Mouse (Mus musculus) limb, embryonic 12.5 days (tissue): ENCODE results near the gene Aldh1b1. TPM values are rescaled to one million over a fixed set of nuclear protein-coding genes. Genes with fewer than 3 reads are reported as not detected.
A peak's percentile ranks its signal among the peaks of the same experiment; 100 is the strongest.

Source experiments
- ATAC-seq: fragments of 200-750 bp; cut with Nextera tagmentation; 2 replicates; pipeline ENCODE4 v1.8.0; 2017; ENCODE audit warnings: low read depth, moderate TSS enrichment; ENCODE audit not compliant: insufficient number of reproducible peaks, insufficient read depth, low FRiP score, low TSS enrichment
- H3K27ac ChIP-seq: fragments of 300-500 bp; sonication (generic); 2 replicates; pipeline ENCODE4 v1.5.1; 2016; ENCODE audit warnings: mild to moderate bottlenecking, moderate library complexity
- H3K27me3 ChIP-seq: fragments of 300-500 bp; sonication (generic); 2 replicates; pipeline ENCODE4 v1.6.1; 2016; ENCODE audit warnings: mild to moderate bottlenecking, moderate library complexity
- H3K36me3 ChIP-seq: fragments of 300-500 bp; sonication (generic); 2 replicates; pipeline ENCODE4 v1.6.1; 2016; ENCODE audit warnings: mild to moderate bottlenecking, moderate library complexity
- H3K4me1 ChIP-seq: fragments of 300-500 bp; sonication (generic); replicated peaks from 2 replicates; pipeline ENCODE4 v1.6.1; 2016
- H3K4me2 ChIP-seq: fragments of 300-500 bp; sonication (generic); 2 replicates; pipeline ENCODE4 v1.6.1; 2016; ENCODE audit warnings: mild to moderate bottlenecking, moderate library complexity
- H3K4me3 ChIP-seq: fragments of 300-500 bp; sonication (generic); replicated peaks from 2 replicates; pipeline ENCODE4 v1.5.1; 2016; ENCODE audit warnings: mild to moderate bottlenecking
- H3K9ac ChIP-seq: fragments of 300-500 bp; sonication (generic); replicated peaks from 2 replicates; pipeline ENCODE4 v1.6.1; 2016; ENCODE audit warnings: mild to moderate bottlenecking, moderate library complexity
- H3K9me3 ChIP-seq: fragments of 300-500 bp; sonication (generic); 2 replicates; pipeline ENCODE4 v1.6.1; 2016; ENCODE audit warnings: mild to moderate bottlenecking, moderate library complexity
- WGBS: fragments of 180-500 bp; shearing (Covaris S2); methylation state at CpG from one replicate; pipeline ENCODE4 v1.1.7; 2016; 5-methylcytosine and 5-hydroxymethylcytosine counted together
- polyA plus RNA-seq: library from polyadenylated mRNA; unstranded; fragments of >200 nt; fragmentation: Nextera tagmentation; extraction: Ambion mirVana; gene quantifications from 2 replicates; pipeline ENCODE4 v1.2.1, GENCODE M21; 2016

The Aldh1b1 gene
- polyA plus RNA-seq, 1 experiment from 2014 or later: 1.3 TPM

DNA sequence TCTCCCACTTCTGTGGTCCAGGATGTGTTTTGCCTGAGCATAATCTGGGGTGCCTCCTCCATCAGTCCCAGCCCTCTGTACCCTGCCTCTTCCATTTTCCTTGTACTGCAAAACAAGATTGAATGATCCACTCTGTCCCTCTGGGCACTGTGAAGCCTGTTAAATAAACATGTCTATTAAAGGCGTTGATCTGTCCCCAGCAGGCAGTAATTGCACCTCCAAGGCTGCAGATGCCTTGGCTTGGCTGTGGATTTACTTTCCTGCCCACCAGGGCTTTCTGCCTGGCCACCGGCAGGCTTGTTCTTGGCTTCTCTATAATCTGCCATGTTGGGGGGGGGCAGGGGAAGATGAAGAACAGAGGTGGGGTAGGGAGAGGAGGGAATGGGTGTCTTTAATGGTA is 12.9 kb upstream of the Aldh1b1 start:
- ATAC-seq: no peak
- 15% methylated on average over 2 of the region's 2 CpGs for WGBS
- no peak overlapping the region for H3K4me3 ChIP-seq
- no peak overlapping the region for H3K9ac ChIP-seq
- peaks cover 43% of the 10 kb centered on the region for H3K27me3 ChIP-seq
- H3K4me2 ChIP-seq: no peak overlapping the region
- no peaks in the 10 kb centered on the region for H3K36me3 ChIP-seq
- no peak overlapping the region for H3K27ac ChIP-seq
- H3K9me3 ChIP-seq: no peaks in the 10 kb centered on the region
- H3K4me1 ChIP-seq: peaks cover 3% of the 10 kb centered on the region; the same call in 1 of the 2 replicates

GRCm38 (mm10) chr4:45786674-45787073 is 12.1 kb upstream of the Aldh1b1 start:
- 58% methylated on average over 4 of the region's 4 CpGs for WGBS
- ATAC-seq: no peak

DNA sequence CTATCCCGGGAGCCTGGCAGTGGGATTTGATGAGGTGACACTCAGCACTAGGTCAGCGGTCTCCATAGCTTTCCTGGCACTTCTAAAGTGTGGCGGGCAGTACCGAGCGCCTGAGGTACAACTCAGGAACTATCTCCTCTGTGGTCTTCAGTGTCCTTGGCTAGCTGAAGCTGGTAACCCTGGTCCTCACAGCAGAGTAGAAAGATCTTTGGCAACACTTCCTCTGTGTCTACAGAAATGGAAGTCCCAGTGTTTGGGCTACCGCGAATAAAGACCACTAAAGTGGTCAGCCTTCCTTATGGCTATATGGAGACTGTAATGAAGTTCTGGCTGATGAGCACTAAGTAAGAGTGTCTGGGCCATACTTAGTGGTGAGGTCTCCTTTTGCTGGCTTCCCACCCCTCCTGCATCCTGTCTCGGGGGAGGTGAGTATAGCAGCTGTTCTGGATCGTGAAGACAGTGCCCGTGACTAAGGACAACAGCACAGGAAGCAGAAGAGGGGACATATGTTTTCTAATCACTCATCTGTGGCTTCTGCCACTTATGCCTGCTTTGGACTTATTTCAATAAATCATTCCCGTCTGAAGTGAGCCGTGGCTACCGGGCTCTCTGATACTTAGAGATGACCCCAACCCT is 10.3 kb upstream of the Aldh1b1 start:
- peaks cover 3% of the 10 kb centered on the region; the same call in 1 of the 2 replicates for H3K4me1 ChIP-seq
- no peak overlapping the region for H3K27ac ChIP-seq
- ATAC-seq: no peak
- no peaks in the 10 kb centered on the region for H3K9me3 ChIP-seq
- peaks cover 51% of the 10 kb centered on the region for H3K27me3 ChIP-seq
- H3K36me3 ChIP-seq: no peaks in the 10 kb centered on the region
- WGBS: 84% methylated on average over 13 of the region's 13 CpGs
- H3K4me3 ChIP-seq: no peak overlapping the region
- H3K9ac ChIP-seq: no peak overlapping the region
- no peak overlapping the region for H3K4me2 ChIP-seq

More at GRCm38 (mm10) chr4:45786674-45787073, 12.1 kb upstream of the Aldh1b1 start:
- Histone ChIP-seq H3K27me3 (peaks cover 43% of the 10 kb centered on the region), H3K36me3 (no peaks in the 10 kb centered on the region), H3K4me2 (no peak overlapping the region), H3K9me3 (no peaks in the 10 kb centered on the region), H3K4me1 (peaks cover 3% of the 10 kb centered on the region; the same call in 1 of the 2 replicates), H3K27ac (no peak overlapping the region), H3K4me3 (no peak overlapping the region), H3K9ac (no peak overlapping the region)

DNA sequence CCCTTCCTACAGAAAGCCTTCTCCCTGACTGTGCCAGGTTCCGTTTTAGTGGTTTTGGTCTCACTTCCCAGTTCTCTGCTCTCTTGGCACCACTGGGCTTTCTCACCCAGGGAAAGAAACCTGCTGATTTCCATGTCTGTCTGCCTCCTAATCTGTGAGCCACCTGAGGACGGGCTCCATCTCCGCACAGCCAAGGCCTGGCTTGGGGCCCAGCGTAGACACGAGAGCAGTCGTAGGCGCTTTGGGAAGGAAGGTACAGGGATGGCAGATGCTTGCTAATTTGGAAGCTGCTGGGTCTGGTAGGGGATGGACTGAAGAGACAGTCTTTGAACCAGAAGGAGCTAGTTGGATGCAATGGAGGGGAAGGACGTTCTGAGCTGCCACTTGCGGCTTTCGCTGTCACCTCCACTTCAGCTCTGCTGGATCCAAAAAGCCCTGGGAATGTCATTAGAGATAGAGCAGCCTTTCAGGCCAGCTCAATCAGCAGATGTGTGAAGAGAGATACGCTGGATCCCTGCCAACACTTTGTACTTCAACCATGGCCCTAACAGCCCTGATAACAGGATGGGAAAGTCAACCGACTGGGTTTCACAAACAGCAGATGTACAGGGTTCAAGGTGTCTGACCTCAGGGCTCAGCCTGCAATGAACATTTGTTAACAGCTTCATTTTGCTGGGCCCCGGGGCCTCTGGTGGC is 9.4 kb upstream of the Aldh1b1 start:
- 64% methylated on average over 13 of the region's 13 CpGs for WGBS

DNA sequence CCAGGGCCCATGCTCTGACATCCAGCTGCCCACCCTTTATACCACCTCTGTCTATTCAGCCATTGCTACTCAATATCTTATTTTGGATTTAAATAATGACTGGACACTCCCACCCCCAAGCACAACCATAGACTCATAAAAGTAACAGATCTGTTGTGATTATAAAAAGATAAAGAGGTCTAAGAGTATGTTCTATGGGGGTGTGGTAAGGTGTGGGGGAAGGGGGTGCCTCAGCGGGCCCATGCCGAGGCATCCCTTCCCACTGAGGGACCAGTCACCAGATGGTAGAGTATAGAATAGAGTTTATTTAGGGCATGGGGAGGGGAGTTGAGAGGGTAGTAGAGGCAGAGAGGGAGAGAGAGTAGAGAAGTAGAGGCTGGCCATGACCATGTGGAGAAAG is 8.8 kb upstream of the Aldh1b1 start:
- H3K4me3 ChIP-seq: no peak overlapping the region
- no peaks in the 10 kb centered on the region for H3K36me3 ChIP-seq
- ATAC-seq: no peak
- H3K4me2 ChIP-seq: no peak overlapping the region
- H3K4me1 ChIP-seq: peaks cover 3% of the 10 kb centered on the region; the same call in 1 of the 2 replicates
- no peak overlapping the region for H3K9ac ChIP-seq
- no peaks in the 10 kb centered on the region for H3K9me3 ChIP-seq
- H3K27me3 ChIP-seq: peaks cover 54% of the 10 kb centered on the region
- 88% methylated on average over 2 of the region's 2 CpGs for WGBS
- H3K27ac ChIP-seq: no peak overlapping the region

More for the DNA sequence above, 9.4 kb upstream of the Aldh1b1 start:
- Histone ChIP-seq H3K4me1 (peaks cover 3% of the 10 kb centered on the region; the same call in 1 of the 2 replicates), H3K27ac (no peak overlapping the region), H3K36me3 (no peaks in the 10 kb centered on the region), H3K27me3 (peaks cover 57% of the 10 kb centered on the region), H3K4me3 (no peak overlapping the region), H3K9ac (no peak overlapping the region), H3K4me2 (no peak overlapping the region), H3K9me3 (no peaks in the 10 kb centered on the region)
- no peak for ATAC-seq

DNA sequence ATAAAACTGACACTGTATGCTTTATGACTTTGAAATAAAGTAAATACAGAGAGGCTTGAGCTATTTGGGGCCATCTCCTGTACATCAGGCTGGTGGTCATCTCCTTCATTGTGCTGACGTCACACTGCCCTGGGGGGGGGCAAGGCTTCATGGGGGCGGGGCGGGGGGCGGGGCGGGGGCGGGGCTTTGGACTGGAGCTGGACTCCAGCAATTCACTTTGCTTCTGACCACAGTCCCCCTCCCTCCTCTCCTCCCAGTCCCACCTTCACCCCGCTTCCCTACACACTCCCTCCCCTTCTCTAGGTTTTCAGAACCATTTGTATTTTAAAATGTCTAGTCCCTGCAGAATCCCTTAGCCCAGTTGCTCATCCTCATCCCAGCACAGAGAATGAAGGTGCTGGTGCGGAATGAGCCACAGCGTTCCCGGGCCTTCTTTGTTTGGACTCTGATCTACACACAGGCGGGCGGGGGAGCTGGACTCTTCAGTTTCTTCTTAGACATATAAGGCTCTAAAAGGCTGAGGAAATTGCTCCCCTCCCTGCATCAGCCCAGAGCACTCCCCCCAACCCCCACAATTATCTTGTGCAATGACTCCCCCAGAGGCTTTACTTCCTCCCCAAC is 3.5 kb upstream of the Aldh1b1 start:
- no peaks in the 10 kb centered on the region for H3K36me3 ChIP-seq
- peaks cover 24% of the 10 kb centered on the region for H3K4me1 ChIP-seq
- 9% methylated on average over 12 of the region's 12 CpGs for WGBS
- no peak for ATAC-seq
- H3K9ac ChIP-seq: peak overlapping the region; percentile 34
- H3K9me3 ChIP-seq: no peaks in the 10 kb centered on the region
- H3K27ac ChIP-seq: no peak overlapping the region
- H3K4me2 ChIP-seq: peak overlapping the region; percentile 51
- peaks cover 37% of the 10 kb centered on the region for H3K27me3 ChIP-seq
- peak overlapping the region; percentile 20 for H3K4me3 ChIP-seq

DNA sequence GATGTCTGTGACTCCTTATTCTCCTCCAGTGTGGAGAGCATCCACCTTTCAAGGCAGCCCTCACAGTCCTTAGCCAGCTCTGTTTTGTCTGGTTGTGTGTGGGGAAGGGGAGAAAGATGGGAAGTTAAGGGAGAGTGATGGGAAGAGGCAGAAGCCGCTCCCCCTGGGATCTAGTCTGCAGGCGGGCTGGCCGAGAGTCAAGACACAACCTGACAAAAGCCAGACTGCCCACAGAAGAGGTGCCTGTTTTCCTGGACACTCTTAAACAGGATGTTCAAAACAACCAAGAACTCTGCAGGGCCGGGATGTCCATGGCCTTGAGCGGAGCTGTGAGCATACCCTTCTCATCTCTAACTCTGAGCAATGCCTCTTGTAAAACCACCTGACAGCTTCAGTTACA is 2.1 kb upstream of the Aldh1b1 start:
- no peak for ATAC-seq
- no peaks in the 10 kb centered on the region for H3K36me3 ChIP-seq
- 45% methylated on average over 5 of the region's 5 CpGs for WGBS
- H3K4me2 ChIP-seq: no peak overlapping the region
- H3K27ac ChIP-seq: no peak overlapping the region
- H3K9me3 ChIP-seq: no peaks in the 10 kb centered on the region
- H3K27me3 ChIP-seq: peaks cover 37% of the 10 kb centered on the region
- H3K4me3 ChIP-seq: no peak overlapping the region
- no peak overlapping the region for H3K9ac ChIP-seq
- peaks cover 24% of the 10 kb centered on the region for H3K4me1 ChIP-seq

DNA sequence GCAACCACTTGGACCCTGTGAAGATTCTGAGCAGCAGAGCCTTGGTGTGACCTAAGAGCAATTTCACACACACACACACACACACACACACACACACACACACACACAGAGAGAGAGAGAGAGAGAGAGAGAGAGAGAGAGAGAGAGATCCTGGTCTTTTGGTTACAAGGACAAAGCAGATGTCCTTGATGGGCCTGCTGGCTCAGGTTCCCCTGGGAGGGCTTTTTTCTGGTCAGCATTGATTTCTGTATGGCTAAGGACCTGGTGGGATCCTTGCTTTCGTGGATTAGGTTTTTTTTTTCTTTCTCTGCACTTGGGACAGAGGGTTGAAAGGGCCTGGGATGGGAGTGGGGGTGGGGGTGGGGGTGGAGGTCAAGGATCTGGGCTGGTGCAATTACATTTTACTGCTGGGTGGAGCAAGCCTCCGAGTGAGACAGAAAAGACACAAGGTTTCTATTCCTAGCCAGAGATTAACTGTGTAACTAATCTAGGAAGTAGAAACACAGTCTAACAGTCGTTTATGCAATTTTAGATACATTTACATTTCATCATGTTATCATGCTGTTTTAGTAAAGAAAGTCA is 1.2 kb downstream of the Aldh1b1 start:
- 9% methylated on average over 3 of the region's 3 CpGs for WGBS
- Histone ChIP-seq H3K4me1 (peaks cover 24% of the 10 kb centered on the region), H3K4me3 (no peak overlapping the region), H3K27me3 (peaks cover 23% of the 10 kb centered on the region), H3K9me3 (no peaks in the 10 kb centered on the region), H3K36me3 (no peaks in the 10 kb centered on the region), H3K4me2 (no peak overlapping the region), H3K27ac (no peak overlapping the region), H3K9ac (no peak overlapping the region)
- ATAC-seq: no peak

- H3K9me3 ChIP-seq: no peaks in the 10 kb centered on the region
- H3K36me3 ChIP-seq: no peaks in the 10 kb centered on the region
- H3K27me3 ChIP-seq: peaks cover 7% of the 10 kb centered on the region; the same call in 1 of the 2 replicates
- H3K9ac ChIP-seq: no peak overlapping the region
- H3K4me1 ChIP-seq: peaks cover 13% of the 10 kb centered on the region
- no peak overlapping the region for H3K27ac ChIP-seq
- no peak overlapping the region for H3K4me3 ChIP-seq
- no peak for ATAC-seq
- WGBS: 90% methylated on average over 14 of the region's 14 CpGs
- H3K4me2 ChIP-seq: no peak overlapping the region
These were observed 4.1 kb downstream of the Aldh1b1 start for GRCm38 (mm10) chr4:45802900-45803299.

DNA sequence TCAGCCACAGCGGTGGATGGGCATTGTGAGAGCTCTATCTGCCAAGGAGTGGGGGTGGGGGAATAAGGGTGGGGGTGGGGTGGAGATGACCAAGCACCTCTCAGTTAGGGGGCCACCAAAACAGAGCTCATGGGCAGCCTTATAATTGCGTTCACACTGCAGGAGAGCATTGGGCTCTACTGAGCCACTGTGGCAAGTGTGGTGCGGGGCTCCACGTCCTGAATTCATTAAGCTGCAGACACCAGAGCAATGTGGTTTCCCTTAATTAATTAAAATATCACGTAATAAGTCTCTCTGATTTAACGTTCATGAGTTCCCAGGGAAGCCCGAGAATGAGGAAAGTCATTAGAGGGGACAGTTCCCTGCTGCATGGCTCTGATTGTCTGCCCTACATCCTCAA is 9.2 kb downstream of the Aldh1b1 start:
- Histone ChIP-seq H3K27ac (no peak overlapping the region), H3K27me3 (peaks cover 11% of the 10 kb centered on the region), H3K9ac (no peak overlapping the region), H3K36me3 (no peaks in the 10 kb centered on the region), H3K4me2 (no peak overlapping the region), H3K4me1 (peaks cover 4% of the 10 kb centered on the region; the same call in 1 of the 2 replicates), H3K9me3 (no peaks in the 10 kb centered on the region), H3K4me3 (no peak overlapping the region)
- no peak for ATAC-seq
- WGBS: 30% methylated on average over 7 of the region's 7 CpGs

- no peak overlapping the region for H3K4me3 ChIP-seq
- no peak for ATAC-seq
- H3K27me3 ChIP-seq: peaks cover 18% of the 10 kb centered on the region
- no peak overlapping the region for H3K4me2 ChIP-seq
- 26% methylated on average over 8 of the region's 8 CpGs for WGBS
- H3K4me1 ChIP-seq: peaks cover 4% of the 10 kb centered on the region; the same call in 1 of the 2 replicates
- H3K27ac ChIP-seq: no peak overlapping the region
- no peaks in the 10 kb centered on the region for H3K36me3 ChIP-seq
- H3K9ac ChIP-seq: no peak overlapping the region
- no peaks in the 10 kb centered on the region for H3K9me3 ChIP-seq
These were observed 12.4 kb downstream of the Aldh1b1 start for GRCm38 (mm10) chr4:45811250-45811649.
